Mouse (Mus musculus) gastrocnemius, postnatal 10 days (tissue): ENCODE data around the gene Nudt10. TPM values are rescaled to one million over a fixed set of nuclear protein-coding genes. Genes with fewer than 3 reads are reported as not detected.
"Not testable (repeated sequence)": the region's sequence is repeated elsewhere in the genome, so short reads cannot be mapped to it uniquely, and the experiment has no call there.

Source experiments
- DNase-seq: peaks from one replicate; pipeline ENCODE4 v3.0.0; 2021; ENCODE audit warnings: mixed read lengths
- long read RNA-seq, 2 experiments: library from polyadenylated mRNA; stranded (forward); transcript quantifications; one replicate each; pipeline ENCODE4 v2.0.0; 2021
- total RNA-seq, 2 experiments: library from RNA; stranded (reverse); gene quantifications; 2 replicates each; pipeline ENCODE4 v1.2.3; 2021

Nudt10 gene
- 1 to 10 TPM; 1.1 to 1.6 TPM for total RNA-seq
- long read RNA-seq, experiment 1, partial matches to known transcripts, result 0 of 2 reads
- long read RNA-seq, experiment 1, other reads (novel, unspliced or antisense), result 0 of 2 reads
- long read RNA-seq, experiment 2, partial matches to known transcripts, result 0 of 2 reads
- long read RNA-seq, experiment 2, other reads (novel, unspliced or antisense), result 0 of 2 reads

DNA sequence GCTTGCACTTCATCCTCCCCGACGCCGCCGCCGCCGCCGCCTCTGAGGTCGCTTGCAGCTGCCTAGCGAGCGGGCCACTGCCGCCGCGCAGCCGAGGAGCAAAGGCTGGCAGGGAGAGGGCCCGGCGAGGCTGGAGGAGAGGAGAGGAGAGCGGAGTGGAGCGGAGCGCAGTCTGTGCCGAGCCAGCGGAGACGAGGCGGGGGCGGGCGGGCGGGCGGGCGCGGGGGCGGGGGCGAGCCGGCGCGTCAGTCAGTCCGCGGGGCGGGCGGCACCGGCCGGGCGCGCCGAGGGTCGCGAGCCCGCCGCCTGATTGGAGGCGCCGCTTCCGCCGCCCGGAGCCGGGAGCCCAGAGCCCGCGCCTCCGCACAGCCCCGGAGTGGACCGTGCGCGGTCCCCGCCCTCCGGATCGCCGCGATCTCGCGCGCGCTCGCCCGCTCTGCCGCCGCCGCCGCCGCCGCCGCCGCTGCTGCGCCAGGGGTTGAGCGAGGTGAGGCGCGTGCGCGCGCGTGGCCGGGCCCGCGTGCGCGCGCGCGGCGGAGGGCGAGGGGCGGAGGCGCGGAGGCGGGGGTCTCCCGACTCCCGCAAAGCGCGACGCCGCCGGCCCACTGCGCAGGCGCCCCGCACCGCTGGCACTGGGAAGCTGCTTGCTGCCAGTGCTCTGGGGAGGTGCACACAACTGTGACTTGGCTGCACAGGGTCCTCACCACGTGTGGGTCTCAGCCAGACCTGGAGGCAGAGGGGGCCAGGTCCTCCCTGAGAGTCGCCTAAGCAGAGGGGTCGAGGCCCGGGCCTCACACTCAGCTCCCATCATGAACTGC, at the start of gene Nudt10:
Gene Nudt10 (minus strand): TSS at position 193 of the 818 bp plus-strand sequence.
- peak; percentile 7 for DNase-seq

DNA sequence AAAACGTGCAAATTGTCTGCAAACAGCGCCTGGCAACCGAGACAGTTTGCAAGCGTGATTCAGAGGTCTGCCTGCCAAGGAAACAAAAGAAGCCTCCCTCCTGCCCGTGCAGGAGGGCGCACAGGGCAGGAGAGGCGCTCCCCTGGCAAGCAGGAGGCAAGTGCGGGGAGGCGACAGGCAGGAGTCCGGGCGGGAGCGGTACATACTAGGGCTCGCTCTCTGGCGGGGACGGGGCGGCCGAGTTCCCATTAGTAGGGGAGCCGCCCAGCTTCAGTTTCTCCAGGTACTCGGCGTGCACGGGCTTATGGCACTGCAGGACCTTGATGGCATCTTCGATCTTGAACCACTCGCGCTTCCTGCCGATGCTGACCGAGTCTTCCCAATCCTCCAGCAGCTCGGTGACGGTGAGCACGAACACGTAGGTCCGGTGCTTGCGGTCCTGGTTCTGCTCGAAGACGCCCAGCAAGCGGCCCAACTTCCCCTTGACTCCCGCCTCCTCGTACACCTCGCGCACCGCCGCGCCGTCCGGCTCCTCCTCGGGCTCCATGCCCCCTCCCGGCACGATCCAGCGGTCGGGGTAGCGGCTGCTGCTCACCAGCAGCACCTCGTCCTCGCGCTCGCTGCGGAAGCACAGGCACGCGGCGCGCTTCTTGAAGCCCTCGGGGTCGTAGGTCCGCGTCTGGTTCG, 536 bp downstream of the Nudt10 start:
- DNase-seq, result not testable (repeated sequence)

DNA sequence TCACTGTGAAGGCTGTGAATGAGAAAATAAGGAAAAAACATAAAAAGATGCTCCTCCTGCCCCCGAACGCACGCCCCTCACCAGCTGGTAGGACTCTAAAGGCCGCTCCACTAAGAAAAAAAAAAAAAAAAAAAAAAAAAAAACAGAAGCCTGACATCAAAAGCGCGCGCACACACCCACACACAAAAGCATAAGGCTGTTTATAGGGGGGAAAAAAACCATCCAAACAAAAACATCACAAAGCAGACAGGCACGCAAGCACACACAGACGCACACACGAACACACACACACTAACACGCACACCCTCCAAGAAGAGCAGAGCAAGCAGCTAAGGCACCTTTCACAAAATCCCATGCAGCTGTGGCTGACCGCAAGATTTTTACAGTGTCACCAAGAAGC, 1.1 kb downstream of the Nudt10 start:
- DNase-seq, result no peak

Other genes with a start within 250 kb of the Nudt10 start
- 1 to 10 TPM; 1.1 to 1.7 TPM for gene Nudt11, start 125.6 kb downstream of the Nudt10 start, total RNA-seq
- gene AU022751, start 89.6 kb downstream of the Nudt10 start, total RNA-seq, result not detected
- gene Bmp15, start 147.7 kb upstream of the Nudt10 start, total RNA-seq, result under 1 TPM; 0.14 to 0.23 TPM
- gene Shroom4, start 226.8 kb upstream of the Nudt10 start, total RNA-seq, result 1 to 10 TPM; 7.4 to 7.7 TPM